Mouse (Mus musculus) gastrocnemius, postnatal 36 days (tissue): ENCODE measurements at regions not wholly inside any gene's neighbourhood (a gene's known extent, or its start where the extent isn't known, plus 50 kb on each side); places are given as distances from the start of the nearest gene placed in this dataset.

ENCODE experiments used
- DNase-seq, 2 experiments: peaks; one replicate each; pipeline ENCODE4 v3.0.0; 2022
- intact Hi-C: fragments of 180-260 bp; cut with DNase I; formaldehyde crosslinking; loops from one replicate; pipeline ENCODE4 v1.15.1; 2025

DNA sequence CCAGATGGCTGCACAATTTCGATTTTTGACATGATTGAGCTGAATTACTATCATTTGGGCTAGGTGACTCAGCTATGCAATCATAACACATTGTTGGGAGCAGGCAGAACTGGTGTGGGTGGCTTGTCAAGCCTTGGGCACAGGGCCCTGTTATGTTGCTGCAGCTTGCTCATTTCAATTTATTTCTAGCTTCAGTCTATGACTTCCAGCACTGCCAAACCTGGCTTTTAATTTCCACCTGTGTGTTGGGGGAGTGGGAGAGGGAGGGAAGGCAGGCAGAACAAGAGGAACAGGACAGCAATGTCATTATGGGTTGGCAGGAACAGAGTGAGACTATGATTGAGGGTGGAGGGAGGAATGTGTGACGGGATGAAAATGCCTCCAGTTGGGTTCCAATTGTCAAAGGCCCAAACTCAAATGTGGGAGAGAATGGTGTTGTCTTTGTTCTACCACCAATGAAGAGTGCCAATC, 102.0 kb upstream of the Agbl1 start:
- DNase-seq = no peak
- intact Hi-C loops = no loop called here

DNA sequence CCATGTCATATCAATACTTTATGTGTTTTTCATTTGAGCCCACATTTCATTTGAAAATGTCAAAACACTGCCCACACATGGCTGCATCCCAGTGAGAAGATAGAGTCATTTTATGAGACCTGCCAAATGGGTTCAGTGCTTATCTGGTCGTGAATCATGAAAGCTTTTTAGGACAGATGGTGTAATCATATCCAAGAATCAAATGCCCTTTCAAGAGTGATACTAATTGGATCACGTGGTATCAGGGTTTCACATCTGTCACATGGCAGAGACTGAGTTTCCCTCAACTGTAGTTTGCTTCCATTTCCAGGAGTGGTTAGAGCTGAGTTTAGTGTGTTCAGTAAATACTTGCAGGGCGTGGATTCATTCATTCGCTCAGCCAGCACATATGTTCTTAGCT, 87.2 kb upstream of the Agbl1 start:
- DNase-seq = no peak
- intact Hi-C loops = no loop called here

DNA sequence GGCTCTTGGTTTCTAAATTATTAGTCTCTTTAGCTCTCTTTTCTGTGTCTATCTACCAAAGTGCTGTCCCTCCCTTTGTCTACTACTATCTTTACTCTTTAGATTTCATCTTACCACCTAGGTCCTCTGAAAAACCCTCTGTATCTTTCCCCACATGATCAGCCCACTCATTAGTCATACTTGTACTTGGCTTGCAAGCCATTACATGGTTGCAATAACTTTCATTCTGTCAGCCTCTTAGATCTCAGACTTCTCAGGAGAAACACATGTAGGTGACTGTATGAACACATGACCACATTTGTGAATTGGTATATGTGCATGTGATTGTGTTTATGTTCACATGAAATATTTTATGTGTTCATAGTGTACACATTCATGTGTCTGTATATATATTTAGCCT, 83.3 kb upstream of the Agbl1 start:
- intact Hi-C loops = no loop called here
- DNase-seq = no peak

DNA sequence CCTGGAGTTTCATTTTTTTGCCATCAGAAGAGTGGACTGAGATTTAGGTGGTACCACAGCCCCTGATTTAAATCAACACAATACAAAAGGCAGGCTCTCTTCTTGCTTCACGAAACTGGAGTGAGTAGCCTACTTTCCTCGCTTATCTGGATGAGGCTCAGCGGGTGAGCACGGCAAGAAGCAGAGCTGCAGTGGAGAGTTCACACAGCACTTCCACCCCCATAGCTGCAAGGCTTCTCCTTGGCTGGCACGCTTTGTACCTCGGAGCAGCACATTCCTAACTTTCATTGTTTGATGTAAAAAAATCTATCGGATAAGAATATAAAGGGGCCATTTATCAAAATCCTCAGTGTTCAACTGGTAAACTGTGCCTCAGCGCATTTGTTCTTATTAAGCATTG, 72.8 kb upstream of the Agbl1 start:
- intact Hi-C loops = no loop called here
- DNase-seq = no peak

DNA sequence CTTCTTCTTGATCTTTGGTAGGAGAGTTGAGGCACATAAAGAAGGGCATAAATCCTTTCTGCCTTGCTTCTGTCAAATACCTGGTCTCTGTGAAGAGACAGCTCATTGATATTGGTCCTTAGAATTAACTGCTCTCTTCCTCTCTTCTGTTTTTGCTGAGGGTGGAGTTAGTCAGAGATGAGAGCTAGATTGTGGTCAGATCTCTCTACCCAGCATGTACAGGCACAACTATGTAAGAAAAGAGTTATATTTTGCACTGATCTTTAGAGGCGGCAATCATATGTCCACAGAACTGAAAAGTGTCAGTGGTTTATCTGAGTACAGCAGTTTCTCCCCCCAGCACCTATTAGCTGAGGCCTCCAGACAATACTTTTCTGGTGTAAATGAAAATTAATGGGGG, 65.5 kb upstream of the Agbl1 start:
- intact Hi-C loops = no loop called here
- no peak for DNase-seq

DNA sequence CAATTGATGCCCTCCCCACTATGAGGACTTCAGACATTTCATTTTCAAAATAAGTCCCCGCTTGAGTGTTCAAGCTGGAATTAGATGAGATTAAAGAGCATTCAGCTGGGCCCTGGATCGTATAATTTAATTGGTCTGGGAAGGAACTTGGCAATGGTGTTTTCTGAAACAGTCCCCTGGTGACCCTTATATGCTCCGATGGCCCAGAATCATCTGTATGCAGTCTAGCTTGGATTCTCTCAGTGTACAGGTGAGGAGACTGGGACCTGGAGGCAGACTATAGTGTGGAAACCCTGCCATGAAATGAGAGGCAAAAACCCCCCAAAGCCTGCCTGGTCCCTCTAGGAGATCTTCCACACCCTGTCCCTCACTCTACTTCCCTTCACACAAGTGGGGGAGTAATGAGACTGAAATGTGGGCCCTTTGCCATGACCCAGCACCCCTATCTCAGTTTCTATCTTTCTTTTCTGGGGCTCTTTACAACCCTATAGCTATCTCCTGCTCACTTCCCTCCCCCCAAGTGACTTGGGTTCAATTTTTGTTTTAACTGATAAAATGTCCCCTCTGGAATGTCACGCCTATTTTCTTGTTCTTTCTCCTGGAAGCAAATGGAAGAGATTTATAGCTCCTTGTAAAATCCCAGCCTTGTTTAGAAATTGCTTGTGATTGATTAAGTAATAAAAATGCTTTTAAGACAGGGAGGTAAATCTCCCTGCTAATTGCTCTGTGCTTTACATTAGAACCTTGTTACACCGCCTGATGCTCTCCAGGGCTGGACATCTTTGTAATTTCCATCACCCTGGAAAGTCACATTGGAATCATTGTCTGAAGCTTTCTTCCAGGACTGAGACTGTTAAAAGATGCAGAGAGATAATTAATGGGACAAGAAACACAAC, 64.7 kb upstream of the Agbl1 start:
- intact Hi-C loops = no loop called here
- DNase-seq = no peak

DNA sequence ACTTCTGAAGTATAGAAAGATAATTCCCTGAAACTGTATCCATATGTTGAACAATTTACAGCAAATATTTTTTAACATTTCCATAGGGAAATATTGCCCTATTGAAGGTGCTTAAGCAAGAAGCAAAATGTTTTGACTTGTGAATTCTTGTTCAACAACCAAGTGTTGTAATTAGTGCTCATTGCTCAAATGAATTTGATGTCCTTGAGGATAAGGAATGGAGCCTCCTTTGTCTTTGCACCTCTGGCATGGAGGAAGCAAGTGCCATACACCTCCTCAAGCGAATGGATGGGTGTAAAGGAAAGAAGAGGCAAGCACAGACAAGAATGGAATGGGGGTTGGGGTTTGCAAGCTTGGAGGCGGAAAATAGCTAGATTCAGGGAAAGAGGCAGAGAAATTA, 59.2 kb upstream of the Agbl1 start:
- DNase-seq = no peak
- intact Hi-C loops = no loop called here

DNA sequence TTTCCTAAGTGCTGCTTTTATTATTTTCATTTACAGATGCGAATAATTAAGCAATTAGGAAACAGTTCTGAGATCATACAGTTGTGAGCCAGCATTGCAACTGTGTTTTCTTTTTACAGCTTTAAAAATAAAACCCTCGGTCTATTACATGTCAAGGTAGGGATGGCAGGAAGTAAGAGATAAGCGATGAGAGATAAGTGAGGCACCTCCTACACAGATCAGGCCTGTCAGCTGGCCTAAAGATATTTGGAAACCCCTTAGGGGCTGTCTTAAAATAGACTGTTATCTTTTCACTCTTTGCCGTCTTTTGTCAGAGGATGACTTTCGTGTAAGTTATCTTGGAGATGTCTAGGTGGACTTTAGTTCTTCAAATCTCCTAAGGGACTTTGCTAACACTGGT, 53.5 kb upstream of the Agbl1 start:
- intact Hi-C loops = no loop called here
- no peak for DNase-seq

DNA sequence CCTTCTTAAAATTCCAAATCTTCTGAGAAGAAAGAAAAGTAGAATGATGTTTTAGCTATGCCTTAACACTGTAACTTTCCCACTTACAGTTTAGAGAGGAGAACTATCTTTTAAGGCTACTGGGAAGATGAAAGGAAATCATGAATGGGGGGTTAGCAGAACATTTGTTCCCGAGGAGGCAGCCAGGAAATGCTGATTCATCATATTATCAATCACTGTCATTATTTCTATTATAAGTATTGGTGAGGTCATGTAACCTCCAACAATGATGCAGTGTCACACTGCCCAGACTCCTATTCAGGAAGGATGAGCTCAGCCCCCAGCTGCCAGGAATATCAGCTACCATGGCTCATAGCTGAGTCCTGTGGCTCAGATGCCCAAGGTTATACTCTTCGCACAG, 52.3 kb upstream of the Agbl1 start:
- intact Hi-C loops = no loop called here
- no peak for DNase-seq
